Mouse (Mus musculus) embryo, embryonic 10.5 days (tissue): ENCODE measurements at regions not wholly inside any gene's neighbourhood (a gene's known extent, or its start where the extent isn't known, plus 50 kb on each side); places are given as distances from the start of the nearest gene placed in this dataset.
A peak's percentile ranks its signal among the peaks of the same experiment; 100 is the strongest.

Source experiments
- DNase-seq: peaks from one replicate; pipeline ENCODE4 v3.0.0-alpha.2; 2015; ENCODE audit warnings: low spot score

- no peak for DNase-seq
Measured at GRCm38 (mm10) chr17:7680658-7681057, 146.4 kb downstream of the Fndc1 start.

DNA sequence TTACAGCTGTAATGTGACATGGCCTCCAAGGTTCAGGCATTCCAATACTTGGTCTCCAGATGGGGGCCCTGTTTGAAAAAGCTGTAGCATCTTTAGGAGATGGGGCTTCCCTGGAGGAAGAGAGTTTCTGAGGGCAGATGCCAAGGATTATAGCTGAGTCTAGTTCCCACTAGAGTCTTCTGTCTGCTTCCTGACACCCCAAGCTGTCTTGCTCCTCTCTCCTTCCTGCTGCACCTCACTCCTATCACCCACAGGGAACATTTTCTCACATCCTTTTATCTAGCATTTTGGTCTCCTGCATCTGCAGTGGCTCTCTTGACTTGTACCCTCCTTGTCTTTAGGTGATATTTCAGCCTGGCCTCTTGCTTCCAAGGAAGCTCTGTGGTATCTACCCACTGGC is 147.3 kb downstream of the Fndc1 start:
- no peak for DNase-seq

DNA sequence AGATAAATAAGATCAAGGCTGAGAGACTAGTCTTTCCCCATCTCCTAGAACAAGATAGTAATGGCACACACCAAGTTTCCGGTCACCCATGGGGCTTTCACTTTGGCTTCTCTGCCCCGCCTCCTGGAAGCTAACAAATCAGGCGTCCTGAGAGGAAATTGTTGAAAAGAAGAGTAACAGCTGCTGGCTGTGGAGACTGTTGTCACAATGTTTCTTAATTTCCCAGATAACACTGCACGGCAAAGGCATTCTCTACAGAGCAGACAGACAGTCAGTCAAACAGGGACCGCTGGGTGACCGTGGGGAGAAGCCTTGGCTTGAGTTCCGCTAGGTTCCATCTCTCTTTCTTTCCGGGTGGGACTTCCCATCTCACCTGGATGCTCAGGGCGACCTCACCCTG is 148.2 kb downstream of the Fndc1 start:
- no peak for DNase-seq

GRCm38 (mm10) chr17:7677796-7678195 is 149.3 kb downstream of the Fndc1 start:
- DNase-seq: no peak

DNA sequence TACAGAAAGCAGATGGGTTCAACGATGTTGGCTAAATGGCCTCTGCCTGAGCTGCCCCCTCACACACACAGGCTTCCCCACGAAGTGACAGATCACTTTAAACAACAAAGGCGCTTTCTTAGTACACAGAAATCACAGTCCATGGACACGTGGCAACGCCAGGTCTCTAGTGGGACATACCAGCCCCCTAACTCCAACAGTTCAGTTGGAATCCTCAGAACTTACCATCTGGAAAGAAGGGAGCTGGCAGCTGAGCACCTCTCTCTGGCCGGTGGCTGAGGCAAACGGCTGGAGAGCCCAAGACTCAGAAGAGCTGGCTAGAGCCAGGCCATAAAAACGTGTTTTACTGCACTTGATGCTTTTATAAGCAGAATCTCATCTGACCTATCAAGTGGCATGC is 149.8 kb downstream of the Fndc1 start:
- DNase-seq: no peak

DNA sequence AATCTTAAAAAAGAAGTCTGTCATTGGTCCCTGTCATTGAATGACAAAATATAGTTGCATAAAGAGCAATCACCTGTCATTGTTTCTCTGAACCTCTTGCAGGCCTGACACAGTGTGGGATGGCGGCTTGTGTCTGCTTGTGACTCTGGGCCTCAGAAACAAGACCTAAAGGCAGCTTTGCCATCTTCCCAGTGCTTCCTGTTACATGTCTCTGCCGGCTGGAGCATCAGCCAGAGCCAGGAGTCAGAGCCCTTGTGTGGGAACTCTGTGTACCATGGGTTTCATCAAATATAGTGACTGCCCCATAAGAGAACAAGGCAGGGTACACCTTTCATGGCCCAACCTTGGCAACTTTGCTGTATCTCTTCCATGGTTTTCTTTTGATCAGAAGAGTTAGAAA is 150.3 kb downstream of the Fndc1 start:
- DNase-seq: no peak

DNA sequence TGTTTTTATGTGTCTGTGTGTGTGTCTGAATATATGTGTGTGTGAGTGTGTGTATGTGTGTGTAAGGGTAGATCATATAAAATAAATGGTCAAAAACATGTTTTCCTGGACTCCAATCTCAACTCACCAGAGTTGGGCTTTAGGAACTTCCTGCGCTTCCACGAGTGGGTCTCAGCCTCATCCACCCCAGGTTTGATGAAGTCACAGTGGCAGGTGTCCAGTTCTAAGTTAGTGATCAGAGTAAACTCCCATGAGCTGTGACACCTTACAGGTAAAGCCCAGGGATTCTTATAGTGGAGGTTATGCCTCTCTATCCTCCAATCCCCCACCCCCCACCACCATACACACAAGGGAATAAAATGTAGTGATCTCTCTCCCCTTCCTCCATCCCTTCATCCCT is 152.6 kb downstream of the Fndc1 start:
- no peak for DNase-seq

DNA sequence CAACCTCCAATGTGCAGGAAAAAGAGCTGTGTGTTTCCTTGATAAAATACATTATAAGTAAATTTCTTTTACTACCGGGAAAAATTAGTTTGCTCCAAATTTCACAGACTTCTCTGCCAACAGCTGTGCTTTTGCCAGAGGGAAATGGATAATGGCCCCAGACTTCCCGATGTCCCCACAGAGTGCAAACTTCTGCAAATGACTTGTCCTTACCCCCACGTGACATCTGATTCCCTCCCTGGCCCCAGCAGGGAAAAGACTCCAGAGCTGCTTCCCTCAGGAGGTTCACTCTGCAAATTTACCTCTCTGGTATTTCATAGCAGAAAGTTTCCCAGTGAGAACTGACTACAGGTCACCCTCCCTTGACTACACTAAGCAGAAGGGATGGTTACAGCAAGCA is 159.3 kb downstream of the Fndc1 start:
- no peak for DNase-seq

- no peak for DNase-seq
Measured at GRCm38 (mm10) chr17:7666781-7667398, 160.2 kb downstream of the Fndc1 start.

DNA sequence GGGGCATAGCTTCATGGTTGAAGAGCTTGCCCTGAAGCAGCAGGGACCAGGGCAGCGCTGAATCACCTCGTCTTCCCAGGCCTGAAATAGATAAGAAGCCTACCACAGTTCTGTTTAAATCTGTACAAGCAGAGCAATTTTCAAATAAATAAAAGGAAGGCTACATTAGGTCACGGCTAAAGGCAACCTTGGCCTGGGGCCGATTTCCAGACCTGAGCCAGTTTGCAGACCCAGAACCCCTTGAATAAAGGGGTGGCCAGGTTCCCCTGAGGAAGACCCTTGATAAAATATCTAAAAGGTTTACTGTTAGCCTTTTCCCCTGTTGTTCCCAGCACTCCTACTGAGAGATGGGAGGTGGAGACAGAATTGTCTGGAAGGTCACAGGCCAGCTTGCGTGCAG is 160.9 kb downstream of the Fndc1 start:
- DNase-seq: no peak

- peak; percentile 23 for DNase-seq
Measured at GRCm38 (mm10) chr17:7665686-7666085, 161.4 kb downstream of the Fndc1 start.

DNA sequence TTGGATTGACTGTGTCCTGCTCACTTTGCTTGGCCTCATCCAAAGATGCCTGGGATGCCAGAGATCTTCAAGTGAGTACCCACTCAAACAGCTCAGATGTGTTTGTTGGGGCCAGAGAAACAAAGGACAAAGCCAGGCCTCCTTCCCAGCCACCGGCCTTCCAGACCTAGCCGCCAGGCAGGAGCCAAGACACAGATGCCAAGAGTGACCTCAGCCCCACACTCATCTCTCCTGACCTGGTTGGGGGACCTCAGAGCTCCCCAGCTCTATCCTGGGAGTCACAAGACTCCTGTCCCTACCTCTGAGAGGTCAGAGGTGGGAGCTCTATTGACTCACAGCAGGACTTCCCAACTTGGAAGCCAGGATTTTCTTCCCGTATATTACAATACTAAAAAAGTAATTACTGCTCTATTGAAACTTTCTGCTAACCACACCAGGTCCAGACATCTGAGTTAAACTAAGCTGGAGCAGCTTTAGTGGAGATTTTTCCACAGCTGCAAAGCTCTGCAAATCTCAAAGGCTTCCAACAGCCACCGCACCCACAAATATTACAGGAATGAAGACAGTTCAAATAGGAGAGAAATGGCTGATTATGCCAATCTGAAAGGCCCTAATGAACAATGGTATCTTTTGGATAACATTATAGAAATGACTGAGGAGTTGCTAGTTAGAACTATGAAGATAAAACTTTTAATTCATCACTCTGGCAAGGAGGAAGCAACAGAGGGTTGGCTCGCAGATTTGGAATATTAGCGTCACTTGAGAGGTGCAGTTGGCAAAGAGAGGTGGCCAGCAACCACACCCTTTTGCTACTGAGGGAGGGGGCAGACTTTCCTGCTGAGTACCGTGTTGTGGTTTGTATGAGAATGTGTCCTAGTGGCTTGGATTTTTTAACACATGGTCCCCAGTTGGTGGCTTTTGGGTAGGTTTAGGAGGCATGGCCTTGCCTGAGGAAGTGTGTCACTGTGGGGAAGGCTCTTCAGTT is 162.9 kb downstream of the Fndc1 start:
- no peak for DNase-seq

- peak; percentile 30 for DNase-seq
Measured at GRCm38 (mm10) chr17:7656503-7656902, 170.6 kb downstream of the Fndc1 start.

GRCm38 (mm10) chr17:7655966-7656365 is 171.1 kb downstream of the Fndc1 start:
- no peak for DNase-seq

- DNase-seq: no peak
Measured at GRCm38 (mm10) chr17:7654064-7654564, 173.0 kb downstream of the Fndc1 start.

- no peak for DNase-seq
Measured at GRCm38 (mm10) chr17:7652037-7652436, 175.1 kb downstream of the Fndc1 start.

DNA sequence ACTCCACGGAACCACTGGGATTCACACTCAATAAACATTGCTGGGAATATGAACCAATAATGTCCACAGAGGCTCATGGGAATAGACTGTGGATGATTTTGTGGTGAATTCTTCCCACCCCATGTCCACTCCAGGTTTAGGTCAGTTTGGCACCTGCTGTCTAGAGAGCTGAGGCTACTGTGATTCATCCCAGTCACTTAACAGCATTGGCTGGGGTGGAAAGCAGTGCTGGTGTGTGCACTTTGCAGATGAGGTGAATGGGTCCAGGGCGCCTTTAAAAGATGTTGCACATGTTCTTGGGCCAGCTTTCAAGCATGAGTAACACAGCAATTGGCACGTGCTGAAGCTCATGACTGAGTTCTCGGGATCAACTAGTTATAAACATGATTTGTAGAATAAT is 176.7 kb downstream of the Fndc1 start:
- DNase-seq: no peak

- peak; percentile 25 for DNase-seq
Measured at GRCm38 (mm10) chr17:7644857-7645481, 182.1 kb downstream of the Fndc1 start.

- DNase-seq: no peak
Measured at GRCm38 (mm10) chr17:7643640-7644039, 183.5 kb downstream of the Fndc1 start.

GRCm38 (mm10) chr17:7642442-7642887 is 184.6 kb downstream of the Fndc1 start:
- DNase-seq: no peak

DNA sequence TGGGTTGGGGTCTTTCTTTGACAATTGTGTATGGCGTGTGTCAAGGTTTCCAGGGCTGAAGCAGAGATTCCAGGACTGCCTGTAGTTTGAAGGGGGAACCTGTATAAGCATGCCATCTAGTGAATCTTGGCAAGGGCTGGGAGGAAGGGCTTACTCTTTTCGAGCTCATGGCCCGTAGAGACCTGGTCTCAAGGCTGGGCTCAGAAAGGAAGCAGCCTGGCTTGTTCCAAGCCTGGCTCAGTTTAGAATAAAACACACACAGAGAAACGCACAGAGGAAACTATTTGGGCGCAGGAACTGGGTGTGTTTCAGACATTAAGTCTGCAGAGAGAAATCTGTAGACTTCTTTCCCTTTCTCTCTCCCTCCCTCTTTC is 192.8 kb downstream of the Fndc1 start:
- DNase-seq: no peak

DNA sequence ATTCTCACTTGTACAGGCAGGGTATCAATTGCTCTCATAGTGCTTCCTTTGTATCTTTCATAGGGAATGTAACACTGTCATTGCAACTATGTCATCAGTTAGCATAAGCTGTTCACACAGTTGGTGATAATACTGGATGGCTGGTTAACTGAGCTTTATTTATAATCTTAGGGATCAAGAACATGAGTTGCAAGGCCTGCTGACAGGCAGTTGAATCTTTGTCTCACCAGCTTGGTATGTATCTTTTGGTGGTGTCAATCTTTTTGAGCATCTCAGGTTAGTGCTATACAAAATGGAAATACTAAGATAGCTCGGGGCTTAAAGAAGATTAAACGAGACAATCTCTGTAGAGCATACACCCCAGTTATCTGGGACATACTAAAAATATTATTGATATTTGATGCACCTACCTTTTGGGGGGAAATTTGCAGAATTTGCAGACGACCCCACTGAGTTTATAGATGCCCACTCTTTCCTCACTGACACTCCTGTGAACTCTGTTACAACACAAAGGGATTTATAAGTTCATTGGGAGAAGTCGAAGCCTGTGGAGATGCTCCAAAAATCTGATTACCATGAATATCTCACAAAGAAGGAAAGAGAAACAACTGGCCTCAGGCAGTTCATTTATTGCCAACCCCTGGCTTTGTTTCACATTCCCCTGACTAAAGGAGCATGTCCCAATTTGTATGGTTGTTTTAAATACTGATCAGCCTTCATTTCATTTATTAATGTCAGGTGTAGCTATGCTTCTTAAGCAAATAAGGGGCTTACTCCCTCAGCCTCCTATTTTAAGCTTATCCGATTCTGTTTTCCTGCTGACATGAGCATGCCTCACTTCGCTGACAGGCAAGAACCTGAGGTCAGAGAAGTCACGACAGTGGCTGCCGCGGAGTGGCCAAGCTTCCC is 193.5 kb downstream of the Fndc1 start:
- peak; percentile 5 for DNase-seq
